Mouse (Mus musculus) midbrain, embryonic 14.5 days (tissue): ENCODE measurements at regions not wholly inside any gene's neighbourhood (a gene's known extent, or its start where the extent isn't known, plus 50 kb on each side); places are given as distances from the start of the nearest gene placed in this dataset.
A peak's percentile ranks its signal among the peaks of the same experiment; 100 is the strongest.

Experiments
- ATAC-seq: fragments of 200-750 bp; cut with Nextera tagmentation; 2 replicates; pipeline ENCODE4 v1.8.0; 2017; ENCODE audit warnings: moderate number of reproducible peaks, moderate library complexity; ENCODE audit not compliant: low FRiP score, low TSS enrichment
- DNase-seq: peaks from one replicate; pipeline ENCODE4 v3.0.0-alpha.2; 2015
- H3K27ac ChIP-seq: fragments of 300-500 bp; sonication (generic); replicated peaks from 2 replicates; pipeline ENCODE4 v1.5.1; 2014; ENCODE audit warnings: mild to moderate bottlenecking, low read depth, low read length, moderate library complexity
- H3K27me3 ChIP-seq: fragments of 300-500 bp; sonication (generic); 2 replicates; pipeline ENCODE4 v1.6.1; 2014; ENCODE audit warnings: low read length, control low read depth, mixed read lengths; ENCODE audit not compliant: control insufficient read depth, insufficient read depth
- H3K36me3 ChIP-seq: fragments of 300-500 bp; sonication (generic); 2 replicates; pipeline ENCODE4 v1.6.1; 2014; ENCODE audit warnings: low read length, control low read depth; ENCODE audit not compliant: control insufficient read depth, insufficient read depth
- H3K4me1 ChIP-seq: fragments of 300-500 bp; sonication (generic); 2 replicates; pipeline ENCODE4 v1.6.1; 2014; ENCODE audit warnings: mild to moderate bottlenecking, antibody characterized with exemption, low read length, control low read depth; ENCODE audit not compliant: control insufficient read depth, insufficient read depth
- H3K4me2 ChIP-seq: fragments of 300-500 bp; sonication (generic); 2 replicates; pipeline ENCODE4 v1.6.1; 2014; ENCODE audit warnings: mild to moderate bottlenecking, low read length, moderate library complexity
- H3K4me3 ChIP-seq: fragments of 300-500 bp; sonication (generic); replicated peaks from 2 replicates; pipeline ENCODE4 v1.5.1; 2014; ENCODE audit warnings: low read depth, low read length
- H3K9ac ChIP-seq: fragments of 300-500 bp; sonication (generic); replicated peaks from 2 replicates; pipeline ENCODE4 v1.6.1; 2014; ENCODE audit warnings: mild to moderate bottlenecking, low read length, moderate library complexity
- H3K9me3 ChIP-seq: fragments of 300-500 bp; sonication (generic); 2 replicates; pipeline ENCODE4 v1.6.1; 2016; ENCODE audit warnings: low read length, control low read depth, mixed read lengths; ENCODE audit not compliant: control insufficient read depth
- WGBS: fragments of 180-500 bp; shearing (Covaris S2); extraction: QIAGEN DNeasy Blood & Tissue Kit; methylation state at CpG from one replicate; pipeline ENCODE4 v1.1.7; 2014; 5-methylcytosine and 5-hydroxymethylcytosine counted together

- H3K4me2 ChIP-seq = no peak overlapping the region
- no peaks in the 10 kb centered on the region for H3K4me1 ChIP-seq
- peak; percentile 9 for DNase-seq
- H3K4me3 ChIP-seq = no peak overlapping the region
- no peak overlapping the region for H3K9ac ChIP-seq
- H3K27ac ChIP-seq = no peak overlapping the region
- 74% methylated on average over 8 of the region's 8 CpGs for WGBS
- H3K9me3 ChIP-seq = no peaks in the 10 kb centered on the region
- H3K36me3 ChIP-seq = no peaks in the 10 kb centered on the region
- ATAC-seq = no peak
- no peaks in the 10 kb centered on the region for H3K27me3 ChIP-seq
These were observed 80.7 kb upstream of the Btg3 start for GRCm38 (mm10) chr16:78457731-78458151.

DNA sequence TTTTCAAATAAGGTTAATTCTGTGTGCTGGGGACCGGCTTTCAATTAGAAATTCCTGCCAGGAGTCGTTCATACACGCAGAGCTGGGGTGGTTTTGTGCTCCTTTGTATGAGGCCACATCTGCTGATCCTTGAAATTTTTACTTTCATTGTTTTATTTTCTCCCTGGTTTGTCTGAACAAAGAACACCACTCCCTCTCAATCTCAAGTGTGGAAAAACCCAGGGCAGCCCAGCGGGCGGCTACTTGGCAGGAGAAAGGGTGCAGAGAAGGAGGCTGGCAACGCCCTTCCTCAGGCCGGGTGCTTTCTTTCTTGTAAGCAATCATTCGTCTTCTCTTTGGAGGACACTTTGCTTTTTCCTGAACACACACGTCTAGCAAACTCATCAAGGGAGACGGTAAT is 79.4 kb upstream of the Btg3 start:
- 70% methylated on average over 10 of the region's 10 CpGs for WGBS
- Histone ChIP-seq H3K4me2 (no peak overlapping the region), H3K9ac (no peak overlapping the region), H3K27ac (no peak overlapping the region), H3K36me3 (no peaks in the 10 kb centered on the region), H3K27me3 (no peaks in the 10 kb centered on the region), H3K9me3 (no peaks in the 10 kb centered on the region), H3K4me1 (no peaks in the 10 kb centered on the region), H3K4me3 (no peak overlapping the region)
- ATAC-seq = no peak
- DNase-seq = no peak

DNA sequence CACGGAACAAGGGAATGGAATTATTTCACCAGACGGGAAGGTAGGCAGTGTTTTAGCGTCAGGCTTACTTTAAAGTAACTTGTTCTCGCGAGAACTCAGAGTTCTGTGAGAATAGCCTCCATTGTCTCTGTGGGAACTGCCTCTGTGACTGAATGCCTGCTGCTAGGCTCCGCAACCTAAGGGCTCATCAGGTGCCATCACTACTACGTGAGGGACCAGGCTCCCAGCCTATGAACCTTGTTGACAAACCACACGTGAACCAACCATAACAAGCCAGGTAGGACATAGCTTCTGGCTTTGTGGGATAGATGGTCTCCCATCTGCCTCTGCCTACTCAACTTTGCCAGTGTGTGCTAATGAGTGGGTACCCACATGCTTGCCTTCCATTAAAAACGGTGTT is 77.5 kb upstream of the Btg3 start:
- 89% methylated on average over 9 of the region's 9 CpGs for WGBS
- Histone ChIP-seq H3K27ac (no peak overlapping the region), H3K9me3 (no peaks in the 10 kb centered on the region), H3K4me3 (no peak overlapping the region), H3K9ac (no peak overlapping the region), H3K4me2 (no peak overlapping the region), H3K27me3 (no peaks in the 10 kb centered on the region), H3K4me1 (no peaks in the 10 kb centered on the region), H3K36me3 (no peaks in the 10 kb centered on the region)
- DNase-seq = no peak
- no peak for ATAC-seq

- H3K4me3 ChIP-seq = no peak overlapping the region
- no peak for ATAC-seq
- WGBS = 12% methylated on average over 10 of the region's 10 CpGs
- H3K4me2 ChIP-seq = no peak overlapping the region
- no peak overlapping the region for H3K27ac ChIP-seq
- no peaks in the 10 kb centered on the region for H3K27me3 ChIP-seq
- no peaks in the 10 kb centered on the region for H3K9me3 ChIP-seq
- DNase-seq = peak; percentile 95
- H3K9ac ChIP-seq = no peak overlapping the region
- H3K36me3 ChIP-seq = no peaks in the 10 kb centered on the region
- no peaks in the 10 kb centered on the region for H3K4me1 ChIP-seq
These were observed 75.3 kb upstream of the Btg3 start for GRCm38 (mm10) chr16:78452303-78452702.

GRCm38 (mm10) chr16:78451750-78452149 is 74.8 kb upstream of the Btg3 start:
- Histone ChIP-seq H3K4me1 (no peaks in the 10 kb centered on the region), H3K27me3 (no peaks in the 10 kb centered on the region), H3K27ac (no peak overlapping the region), H3K4me3 (no peak overlapping the region), H3K4me2 (no peak overlapping the region), H3K9ac (no peak overlapping the region), H3K36me3 (no peaks in the 10 kb centered on the region), H3K9me3 (no peaks in the 10 kb centered on the region)
- DNase-seq (no peak), ATAC-seq (no peak)
- 91% methylated on average over 8 of the region's 8 CpGs for WGBS

GRCm38 (mm10) chr16:78451251-78451650 is 74.3 kb upstream of the Btg3 start:
- no peak overlapping the region for H3K4me3 ChIP-seq
- no peaks in the 10 kb centered on the region for H3K27me3 ChIP-seq
- no peaks in the 10 kb centered on the region for H3K36me3 ChIP-seq
- H3K9ac ChIP-seq = no peak overlapping the region
- no peak for DNase-seq
- H3K9me3 ChIP-seq = no peaks in the 10 kb centered on the region
- WGBS = 43% methylated on average over 11 of the region's 11 CpGs
- no peak overlapping the region for H3K4me2 ChIP-seq
- no peaks in the 10 kb centered on the region for H3K4me1 ChIP-seq
- no peak for ATAC-seq
- H3K27ac ChIP-seq = no peak overlapping the region

GRCm38 (mm10) chr16:78449231-78449630 is 72.2 kb upstream of the Btg3 start:
- no peaks in the 10 kb centered on the region for H3K27me3 ChIP-seq
- H3K4me1 ChIP-seq = no peaks in the 10 kb centered on the region
- no peak for ATAC-seq
- H3K4me2 ChIP-seq = no peak overlapping the region
- DNase-seq = no peak
- no peak overlapping the region for H3K4me3 ChIP-seq
- H3K9me3 ChIP-seq = no peaks in the 10 kb centered on the region
- no peak overlapping the region for H3K27ac ChIP-seq
- no peaks in the 10 kb centered on the region for H3K36me3 ChIP-seq
- H3K9ac ChIP-seq = no peak overlapping the region
- WGBS = 95% methylated on average over 4 of the region's 8 CpGs

GRCm38 (mm10) chr16:78443262-78443661 is 66.3 kb upstream of the Btg3 start:
- Histone ChIP-seq H3K9ac (no peak overlapping the region), H3K36me3 (no peaks in the 10 kb centered on the region), H3K4me2 (no peak overlapping the region), H3K9me3 (no peaks in the 10 kb centered on the region), H3K4me1 (no peaks in the 10 kb centered on the region), H3K4me3 (no peak overlapping the region), H3K27ac (no peak overlapping the region), H3K27me3 (no peaks in the 10 kb centered on the region)
- WGBS = 84% methylated on average over 8 of the region's 8 CpGs
- ATAC-seq (no peak), DNase-seq (no peak)

DNA sequence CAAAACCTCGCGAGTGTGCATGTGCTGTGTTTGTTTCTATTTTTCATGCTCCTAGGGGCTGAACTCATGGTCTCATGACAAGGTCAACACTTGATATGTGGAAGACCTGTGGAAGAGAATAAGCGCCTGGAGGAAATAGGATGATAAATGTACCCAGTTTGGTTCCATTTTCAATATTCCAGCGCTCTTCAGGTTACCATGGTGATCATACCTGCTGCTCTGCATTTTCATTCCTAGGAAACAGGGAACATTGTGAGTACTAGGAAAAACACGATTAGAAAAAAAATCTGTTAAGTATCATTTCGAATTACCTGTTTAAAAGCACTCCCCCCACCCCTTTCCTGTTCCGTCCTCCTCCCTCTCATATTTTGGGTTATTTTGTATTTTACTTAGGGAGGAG is 65.8 kb upstream of the Btg3 start:
- 90% methylated on average over 7 of the region's 7 CpGs for WGBS

More for the DNA sequence above, 65.8 kb upstream of the Btg3 start:
- Histone ChIP-seq H3K36me3 (no peaks in the 10 kb centered on the region), H3K27ac (no peak overlapping the region), H3K4me2 (no peak overlapping the region), H3K4me3 (no peak overlapping the region), H3K27me3 (no peaks in the 10 kb centered on the region), H3K9me3 (no peaks in the 10 kb centered on the region), H3K9ac (no peak overlapping the region), H3K4me1 (no peaks in the 10 kb centered on the region)
- ATAC-seq (no peak), DNase-seq (peak; percentile 25)
